Comparison of ENCODE assay signal across 32 mouse cellular contexts in the genomic region with DNA sequence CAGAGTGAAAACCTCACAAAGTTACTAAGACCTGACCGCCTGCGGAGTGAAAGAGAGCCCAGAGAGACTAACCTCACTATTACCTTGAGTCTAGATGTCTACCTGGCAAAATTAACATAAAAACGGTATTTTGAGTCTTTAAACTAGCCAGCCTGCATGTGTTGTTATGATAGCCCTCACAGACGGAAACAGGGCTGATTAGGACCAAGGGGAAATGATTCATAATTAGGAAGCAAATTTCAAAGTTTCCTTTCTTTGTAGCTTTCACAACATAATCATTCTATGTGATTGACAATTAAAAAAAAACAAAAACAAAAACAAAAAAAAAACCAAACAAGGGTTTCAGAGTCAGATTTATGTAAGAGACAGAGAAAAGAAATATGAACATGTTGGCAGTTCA. TPM values are rescaled to one million over a fixed set of nuclear protein-coding genes. Genes with fewer than 3 reads are reported as not detected.
"Had no signal": no experiment of that assay in that cellular context is flagged by ENCODE, and none has a peak within 500 bp of the region (broad histone marks: within the 10 kb centered on the region; RNA-seq: fewer than 3 reads in every experiment).

No protein-coding gene starts in this region.

- DNase-seq: cerebellum, adult 9-10 months; cerebellum, adult 9-11 months; cerebellum, postnatal 10 days; cerebellum, postnatal 14 days; cerebellum, postnatal 25 days; cerebellum, postnatal 36 days; embryo, embryonic 11 days; forebrain, postnatal 0 days; gastrocnemius, adult 2 months; gastrocnemius, postnatal 10 days; gastrocnemius, postnatal 14 days; gastrocnemius, postnatal 25 days; gastrocnemius, postnatal 36 days; heart, adult 11 months; heart, adult 18-20 months; heart, adult 2 months had no signal

- H3K36me3 ChIP-seq: embryonic facial prominence, embryonic 10.5 days; embryonic facial prominence, embryonic 12.5 days; embryonic facial prominence, embryonic 13.5 days; embryonic facial prominence, embryonic 15.5 days; forebrain, embryonic 10.5 days; forebrain, embryonic 12.5 days; forebrain, embryonic 15.5 days; heart, embryonic 10.5 days had no signal

- H3K4me1 ChIP-seq: embryonic facial prominence, embryonic 10.5 days; embryonic facial prominence, embryonic 12.5 days; embryonic facial prominence, embryonic 13.5 days; embryonic facial prominence, embryonic 15.5 days; forebrain, embryonic 10.5 days; forebrain, embryonic 12.5 days; forebrain, embryonic 13.5 days; forebrain, embryonic 15.5 days; heart, embryonic 10.5 days had no signal

- H3K27me3 ChIP-seq: embryonic facial prominence, embryonic 12.5 days; embryonic facial prominence, embryonic 13.5 days; embryonic facial prominence, embryonic 15.5 days; forebrain, embryonic 12.5 days; forebrain, embryonic 13.5 days; forebrain, embryonic 15.5 days had no signal

- H3K9ac ChIP-seq: embryonic facial prominence, embryonic 12.5 days; embryonic facial prominence, embryonic 13.5 days; embryonic facial prominence, embryonic 15.5 days; forebrain, embryonic 12.5 days; forebrain, embryonic 13.5 days; forebrain, embryonic 15.5 days; forebrain, postnatal 0 days had no signal

- H3K9me3 ChIP-seq: embryonic facial prominence, embryonic 10.5 days; embryonic facial prominence, embryonic 12.5 days; embryonic facial prominence, embryonic 13.5 days; embryonic facial prominence, embryonic 15.5 days; forebrain, embryonic 10.5 days; forebrain, embryonic 12.5 days; forebrain, embryonic 13.5 days; forebrain, embryonic 15.5 days; heart, embryonic 10.5 days had no signal

- H3K4me3 ChIP-seq: embryonic facial prominence, embryonic 10.5 days; embryonic facial prominence, embryonic 12.5 days; embryonic facial prominence, embryonic 13.5 days; embryonic facial prominence, embryonic 15.5 days; erythroblast, embryonic 14.5 days; forebrain, embryonic 10.5 days; forebrain, embryonic 12.5 days; forebrain, embryonic 13.5 days; forebrain, embryonic 15.5 days; gastrocnemius, adult 2 months; heart, adult 2 months; heart, embryonic 10.5 days had no signal

- ATAC-seq: forebrain, embryonic 13.5 days; forebrain, embryonic 14.5 days; forebrain, embryonic 15.5 days; forebrain, embryonic 16.5 days; forebrain, postnatal 0 days had no signal

- H3K27ac ChIP-seq: embryonic facial prominence, embryonic 10.5 days; embryonic facial prominence, embryonic 12.5 days; embryonic facial prominence, embryonic 13.5 days; embryonic facial prominence, embryonic 15.5 days; forebrain, embryonic 10.5 days; forebrain, embryonic 12.5 days; forebrain, embryonic 13.5 days; forebrain, embryonic 15.5 days; gastrocnemius, adult 2 months; heart, adult 2 months; heart, embryonic 10.5 days had no signal

- H3K4me2 ChIP-seq: embryonic facial prominence, embryonic 12.5 days; embryonic facial prominence, embryonic 13.5 days; embryonic facial prominence, embryonic 15.5 days; forebrain, embryonic 12.5 days; forebrain, embryonic 13.5 days; forebrain, embryonic 15.5 days had no signal

RNA-seq across cellular contexts. Expression of gene B430305J03Rik, which starts 20.6 kb away (rescaled TPM):
- total RNA-seq: gastrocnemius, adult 18-20 months; gastrocnemius, adult 2 months; gastrocnemius, postnatal 36 days had no signal
- polyA plus RNA-seq: embryonic facial prominence, embryonic 10.5 days; embryonic facial prominence, embryonic 11.5 days; embryonic facial prominence, embryonic 12.5 days; embryonic facial prominence, embryonic 13.5 days; embryonic facial prominence, embryonic 14.5 days; embryonic facial prominence, embryonic 15.5 days; erythroblast, embryonic 14.5 days; forebrain, embryonic 10.5 days; forebrain, embryonic 11.5 days; forebrain, embryonic 12.5 days; forebrain, embryonic 13.5 days; forebrain, embryonic 14.5 days; forebrain, embryonic 15.5 days; forebrain, embryonic 16.5 days; forebrain, postnatal 0 days; heart, embryonic 10.5 days had no signal
